Mouse (Mus musculus) hindbrain, embryonic 11.5 days (tissue): ENCODE measurements around the gene Fbxw11. TPM values are rescaled to one million over a fixed set of nuclear protein-coding genes. Genes with fewer than 3 reads are reported as not detected.

Experiments used
- ATAC-seq: fragments of 200-750 bp; cut with Nextera tagmentation; 2 replicates; pipeline ENCODE4 v1.8.0; 2017; ENCODE audit warnings: mild to moderate bottlenecking, moderate TSS enrichment, moderate library complexity; ENCODE audit not compliant: low FRiP score
- DNase-seq: peaks from one replicate; pipeline ENCODE4 v3.0.0-alpha.2; 2015; ENCODE audit warnings: low spot score
- H3K27ac ChIP-seq: fragments of 300-500 bp; sonication (generic); 2 replicates; pipeline ENCODE4 v1.5.1; 2014; ENCODE audit warnings: mild to moderate bottlenecking, low read depth, low read length
- H3K27me3 ChIP-seq: fragments of 300-500 bp; sonication (generic); 2 replicates; pipeline ENCODE4 v1.6.1; 2014; ENCODE audit warnings: mild to moderate bottlenecking, low read length, moderate library complexity, mixed read lengths; ENCODE audit not compliant: control insufficient read depth, insufficient read depth
- H3K36me3 ChIP-seq: fragments of 300-500 bp; sonication (generic); 2 replicates; pipeline ENCODE4 v1.6.1; 2014; ENCODE audit warnings: mild to moderate bottlenecking, low read length, moderate library complexity, mixed read lengths; ENCODE audit not compliant: control insufficient read depth, insufficient read depth
- H3K4me1 ChIP-seq: fragments of 300-500 bp; sonication (generic); replicated peaks from 2 replicates; pipeline ENCODE4 v1.6.1; 2014; ENCODE audit warnings: low read length, mixed read lengths; ENCODE audit not compliant: control insufficient read depth, insufficient read depth
- H3K4me2 ChIP-seq: fragments of 300-500 bp; sonication (generic); replicated peaks from 2 replicates; pipeline ENCODE4 v1.6.1; 2014; ENCODE audit warnings: mild to moderate bottlenecking, low read depth, low read length
- H3K4me3 ChIP-seq: fragments of 300-500 bp; sonication (generic); 2 replicates; pipeline ENCODE4 v1.5.1; 2014; ENCODE audit warnings: low read depth, low read length
- H3K9ac ChIP-seq: fragments of 300-500 bp; sonication (generic); 2 replicates; pipeline ENCODE4 v1.6.1; 2014; ENCODE audit warnings: low read depth, low read length
- H3K9me3 ChIP-seq: fragments of 300-500 bp; sonication (generic); 2 replicates; pipeline ENCODE4 v1.6.1; 2016; ENCODE audit warnings: low read length; ENCODE audit not compliant: control insufficient read depth
- WGBS: fragments of 180-500 bp; shearing (Covaris S2); extraction: QIAGEN DNeasy Blood & Tissue Kit; methylation state at CpG from one replicate; pipeline ENCODE4 v1.1.7; 2014; 5-methylcytosine and 5-hydroxymethylcytosine counted together
- polyA plus RNA-seq: library from polyadenylated mRNA; unstranded; fragments of >200 nt; fragmentation: Nextera tagmentation; extraction: Ambion mirVana; gene quantifications from 2 replicates; pipeline ENCODE4 v1.2.1, GENCODE M21; 2014

Fbxw11 gene
- polyA plus RNA-seq, 1 experiment from 2014 or later = 82.7 TPM

GRCm38 (mm10) chr11:32733195-32733594, 90.7 kb downstream of the Fbxw11 start:
- no peak overlapping the region for H3K27ac ChIP-seq
- WGBS = 96% methylated on average over 6 of the region's 6 CpGs
- H3K36me3 ChIP-seq = no peaks in the 10 kb centered on the region

DNA sequence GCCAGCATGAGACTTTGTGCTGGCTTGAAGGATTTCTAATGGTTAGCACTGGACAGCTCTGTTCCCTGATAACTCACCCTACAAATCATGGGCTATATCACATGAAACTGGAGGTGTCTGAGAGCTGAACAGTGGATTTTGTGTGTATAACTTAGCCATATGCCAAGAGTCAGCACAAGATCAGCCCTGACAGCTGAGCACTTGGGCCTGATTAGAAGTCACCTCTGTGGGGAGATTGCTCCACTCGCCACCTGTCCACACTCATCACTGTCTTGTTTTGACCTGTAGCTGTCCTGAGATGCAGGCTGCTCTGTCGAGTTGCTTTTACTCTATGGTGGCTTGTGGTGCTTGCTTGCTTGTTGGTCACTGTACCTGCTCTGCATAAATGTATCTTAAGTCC, 93.8 kb downstream of the Fbxw11 start:
- H3K27ac ChIP-seq = no peak overlapping the region
- no peaks in the 10 kb centered on the region for H3K4me1 ChIP-seq
- H3K4me2 ChIP-seq = no peak overlapping the region
- no peaks in the 10 kb centered on the region for H3K9me3 ChIP-seq
- no peak overlapping the region for H3K9ac ChIP-seq
- no peak overlapping the region for H3K4me3 ChIP-seq
- 0 out of 2 replicates have a peak, but pooled peaks cover 4% of the 10 kb centered on the region for H3K36me3 ChIP-seq
- 86% methylated on average over 2 of the region's 2 CpGs for WGBS
- no peaks in the 10 kb centered on the region for H3K27me3 ChIP-seq
- DNase-seq = no peak
- no peak for ATAC-seq

More at GRCm38 (mm10) chr11:32733195-32733594, 90.7 kb downstream of the Fbxw11 start:
- Histone ChIP-seq H3K4me3 (no peak overlapping the region), H3K9me3 (no peaks in the 10 kb centered on the region), H3K4me2 (no peak overlapping the region), H3K27me3 (no peaks in the 10 kb centered on the region), H3K9ac (no peak overlapping the region), H3K4me1 (no peaks in the 10 kb centered on the region)
- DNase-seq (no peak), ATAC-seq (no peak)

DNA sequence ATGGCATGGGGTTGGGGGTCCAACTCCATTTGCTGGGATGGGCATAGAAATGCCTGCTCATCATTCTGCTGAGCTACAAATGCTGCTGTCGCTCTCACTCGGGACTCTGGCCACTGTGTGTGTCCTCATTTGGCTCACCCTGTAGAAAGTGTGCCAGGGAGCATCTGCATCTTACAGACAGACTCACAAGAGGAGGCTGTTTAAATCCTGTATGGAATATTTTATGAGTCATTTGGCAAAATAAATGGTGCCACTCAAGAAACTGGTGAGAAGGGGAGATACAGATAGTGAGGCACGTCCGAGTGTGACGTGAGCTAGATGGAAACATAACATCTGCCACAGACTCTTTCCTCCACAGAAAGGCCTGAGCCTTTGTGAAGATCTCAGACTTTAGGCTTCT, 95.2 kb downstream of the Fbxw11 start:
- 95% methylated on average over 5 of the region's 5 CpGs for WGBS

DNA sequence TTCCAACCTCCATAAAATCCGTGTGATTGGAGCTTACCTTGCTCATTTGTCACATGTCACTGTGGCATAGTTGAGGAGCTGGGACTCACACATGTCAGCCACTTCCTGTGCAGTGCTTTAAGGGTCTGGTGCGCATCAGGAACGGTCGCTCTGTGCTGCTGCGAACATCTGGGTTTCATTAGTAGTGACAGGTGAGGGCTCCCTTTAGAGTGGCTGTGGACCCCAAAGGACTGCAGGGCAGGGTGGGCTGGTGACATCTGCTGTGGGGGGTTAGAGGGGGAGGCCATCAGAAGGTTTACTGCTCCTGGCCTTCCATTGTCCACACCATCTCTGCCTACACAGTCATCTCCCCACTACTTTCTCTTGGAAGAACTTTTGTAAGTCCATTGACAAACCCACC, 101.4 kb downstream of the Fbxw11 start:
- WGBS = 67% methylated on average over 5 of the region's 5 CpGs
- no peak overlapping the region for H3K4me3 ChIP-seq
- H3K27me3 ChIP-seq = no peaks in the 10 kb centered on the region
- H3K4me1 ChIP-seq = no peaks in the 10 kb centered on the region
- H3K4me2 ChIP-seq = no peak overlapping the region
- ATAC-seq (no peak), DNase-seq (no peak)
- no peak overlapping the region for H3K9ac ChIP-seq
- H3K36me3 ChIP-seq = peaks cover 13% of the 10 kb centered on the region
- H3K27ac ChIP-seq = no peak overlapping the region
- no peaks in the 10 kb centered on the region for H3K9me3 ChIP-seq

More for the DNA sequence above, 95.2 kb downstream of the Fbxw11 start:
- no peak overlapping the region for H3K4me2 ChIP-seq
- no peak for ATAC-seq
- H3K4me3 ChIP-seq = no peak overlapping the region
- no peak overlapping the region for H3K9ac ChIP-seq
- no peak overlapping the region for H3K27ac ChIP-seq
- H3K27me3 ChIP-seq = no peaks in the 10 kb centered on the region
- 0 out of 2 replicates have a peak, but pooled peaks cover 8% of the 10 kb centered on the region for H3K36me3 ChIP-seq
- DNase-seq = no peak
- H3K9me3 ChIP-seq = no peaks in the 10 kb centered on the region
- H3K4me1 ChIP-seq = no peaks in the 10 kb centered on the region

DNA sequence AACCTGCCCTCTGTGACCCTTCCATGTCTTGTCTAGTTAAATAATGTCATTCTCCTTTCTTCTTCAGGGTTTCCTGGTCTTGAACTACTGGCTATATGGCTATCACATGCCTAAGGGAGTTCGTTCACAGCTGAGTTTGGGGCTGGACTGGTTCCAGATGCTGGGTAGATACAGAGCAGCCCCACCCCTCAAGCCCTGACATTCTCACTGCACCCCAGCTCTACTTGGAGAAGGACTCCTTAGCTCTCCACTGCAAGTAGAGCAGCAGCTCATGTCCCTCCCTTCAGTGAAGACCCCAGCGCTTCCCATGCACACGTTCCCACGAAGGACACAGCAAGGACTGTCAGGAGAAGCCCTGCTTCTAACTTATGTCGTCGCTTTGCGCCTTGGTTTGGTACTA, 101.9 kb downstream of the Fbxw11 start:
- DNase-seq (no peak), ATAC-seq (no peak)
- H3K9me3 ChIP-seq = no peaks in the 10 kb centered on the region
- no peaks in the 10 kb centered on the region for H3K27me3 ChIP-seq
- H3K4me1 ChIP-seq = no peaks in the 10 kb centered on the region
- no peak overlapping the region for H3K4me2 ChIP-seq
- no peak overlapping the region for H3K27ac ChIP-seq
- no peak overlapping the region for H3K9ac ChIP-seq
- 91% methylated on average over 7 of the region's 7 CpGs for WGBS
- peaks cover 13% of the 10 kb centered on the region for H3K36me3 ChIP-seq
- H3K4me3 ChIP-seq = no peak overlapping the region

GRCm38 (mm10) chr11:32745466-32745865, 102.9 kb downstream of the Fbxw11 start:
- H3K9ac ChIP-seq = no peak overlapping the region
- H3K9me3 ChIP-seq = no peaks in the 10 kb centered on the region
- H3K36me3 ChIP-seq = peaks cover 13% of the 10 kb centered on the region
- no peaks in the 10 kb centered on the region for H3K4me1 ChIP-seq
- 88% methylated on average over 4 of the region's 4 CpGs for WGBS
- H3K4me2 ChIP-seq = no peak overlapping the region
- no peak overlapping the region for H3K4me3 ChIP-seq
- ATAC-seq (no peak), DNase-seq (no peak)
- no peak overlapping the region for H3K27ac ChIP-seq
- no peaks in the 10 kb centered on the region for H3K27me3 ChIP-seq

- Histone ChIP-seq H3K27me3 (no peaks in the 10 kb centered on the region), H3K36me3 (peaks cover 10% of the 10 kb centered on the region), H3K4me2 (no peak overlapping the region), H3K4me1 (no peaks in the 10 kb centered on the region), H3K27ac (no peak overlapping the region), H3K4me3 (no peak overlapping the region), H3K9me3 (no peaks in the 10 kb centered on the region), H3K9ac (no peak overlapping the region)
- DNase-seq = no peak
- no peak for ATAC-seq
- 87% methylated on average over 5 of the region's 5 CpGs for WGBS
These were observed 103.5 kb downstream of the Fbxw11 start for GRCm38 (mm10) chr11:32746036-32746435.

DNA sequence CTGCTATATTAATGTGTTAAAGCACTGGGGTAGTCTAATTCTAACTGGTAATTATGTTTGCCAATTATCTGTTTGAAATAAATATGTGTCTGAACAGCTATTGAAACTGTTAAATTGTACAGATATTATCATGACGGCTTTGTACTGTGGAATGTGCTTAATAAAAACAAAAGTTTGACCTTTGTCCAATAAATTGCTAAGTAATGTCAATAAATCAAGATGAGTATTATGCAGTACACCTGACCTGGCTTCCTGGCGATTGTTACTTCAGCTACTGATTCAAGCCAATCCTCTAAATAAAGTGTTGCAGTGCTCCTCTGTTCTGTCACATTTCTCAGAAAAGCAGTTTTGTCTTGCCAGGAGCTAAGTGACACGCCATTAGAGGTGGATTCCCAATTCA, 104.0 kb downstream of the Fbxw11 start:
- Histone ChIP-seq H3K4me2 (no peak overlapping the region), H3K4me3 (no peak overlapping the region), H3K27ac (no peak overlapping the region), H3K9ac (no peak overlapping the region), H3K9me3 (no peaks in the 10 kb centered on the region), H3K27me3 (no peaks in the 10 kb centered on the region), H3K36me3 (peaks cover 8% of the 10 kb centered on the region), H3K4me1 (no peaks in the 10 kb centered on the region)
- WGBS = 94% methylated on average over 3 of the region's 3 CpGs
- ATAC-seq = no peak
- DNase-seq = no peak

DNA sequence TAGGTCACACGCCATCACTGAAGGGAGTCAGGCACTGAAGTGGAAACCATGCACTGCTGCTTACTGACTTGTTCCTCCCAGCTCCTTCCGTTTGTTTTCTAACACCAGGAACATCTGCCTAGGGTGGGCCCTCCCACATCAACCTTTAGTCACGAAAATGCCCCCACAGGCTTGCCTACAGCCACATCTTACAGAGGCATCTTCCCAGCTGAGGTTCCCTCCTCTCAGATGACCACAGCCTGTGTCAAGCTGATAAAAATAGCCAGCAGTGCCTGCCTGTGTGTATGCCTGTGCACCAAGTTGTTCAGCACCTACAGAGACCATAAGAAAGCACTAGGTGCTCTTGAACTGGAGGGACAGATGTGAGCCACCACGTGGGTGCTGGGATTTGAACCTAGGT, 106.3 kb downstream of the Fbxw11 start:
- Histone ChIP-seq H3K9ac (no peak overlapping the region), H3K4me2 (no peak overlapping the region), H3K27me3 (no peaks in the 10 kb centered on the region), H3K36me3 (peaks cover 3% of the 10 kb centered on the region), H3K4me3 (no peak overlapping the region), H3K4me1 (no peaks in the 10 kb centered on the region), H3K9me3 (no peaks in the 10 kb centered on the region), H3K27ac (no peak overlapping the region)
- 69% methylated on average over 4 of the region's 4 CpGs for whole genome bisulfite sequencing
- DNase-seq (no peak), ATAC-seq (no peak)
